Mouse (Mus musculus): ENCODE data around the gene Casp7. TPM values are rescaled to one million over a fixed set of nuclear protein-coding genes. Genes with fewer than 3 reads are reported as not detected.

Gene Casp7
- polyA plus RNA-seq, 1 experiment from 2014 or later = 15.4 TPM

DNA sequence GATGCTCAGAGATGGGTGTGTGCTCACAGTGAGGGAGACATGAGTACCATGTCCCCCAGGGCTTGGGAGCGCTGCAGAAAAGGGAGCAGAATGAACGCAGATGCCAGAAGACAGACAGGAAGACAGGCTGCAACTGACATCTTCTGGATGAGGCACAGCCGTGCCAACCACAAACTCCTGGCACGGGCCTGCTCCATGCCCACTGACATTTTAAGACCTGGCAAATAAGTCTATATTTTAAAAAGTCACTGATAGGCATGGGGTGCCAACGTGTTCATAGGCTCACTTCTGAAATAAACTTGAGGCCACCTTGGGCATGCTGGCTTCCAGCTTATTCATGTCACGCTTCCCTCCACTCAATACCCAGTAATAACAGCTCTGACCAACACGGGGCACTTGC is 28.0 kb upstream of the Casp7 start:
- WGBS = 90% methylated on average over 7 of the region's 7 CpGs
- H3K27ac ChIP-seq = no peak overlapping the region
- no peaks in the 10 kb centered on the region for H3K36me3 ChIP-seq
- no peaks in the 10 kb centered on the region for H3K27me3 ChIP-seq (ENCODE audit: insufficient read depth, poor library complexity, severe bottlenecking)
- DNase-seq (ENCODE audit: low spot score) = no peak
- peaks cover 10% of the 10 kb centered on the region; the same call in 1 of the 2 replicates for H3K4me1 ChIP-seq (replicated peaks)
- H3K4me3 ChIP-seq = no peak overlapping the region
- H3K9me3 ChIP-seq = no peaks in the 10 kb centered on the region

- Histone ChIP-seq H3K27ac (no peak overlapping the region), H3K36me3 (no peaks in the 10 kb centered on the region), H3K27me3 (ENCODE audit: insufficient read depth, poor library complexity, severe bottlenecking) (no peaks in the 10 kb centered on the region), H3K4me1 (replicated peaks) (peaks cover 9% of the 10 kb centered on the region; the same call in 1 of the 2 replicates), H3K4me3 (no peak overlapping the region), H3K9me3 (no peaks in the 10 kb centered on the region)
- no peak for DNase-seq (ENCODE audit: low spot score)
- 93% methylated on average over 6 of the region's 6 CpGs for WGBS
Observed at GRCm38 (mm10) chr19:56370389-56371150, 26.4 kb upstream of the Casp7 start.

- 85% methylated on average over 7 of the region's 7 CpGs for WGBS
- H3K27me3 ChIP-seq (ENCODE audit: insufficient read depth, poor library complexity, severe bottlenecking) = no peaks in the 10 kb centered on the region
- no peaks in the 10 kb centered on the region for H3K36me3 ChIP-seq
- DNase-seq (ENCODE audit: low spot score) = no peak
- H3K4me1 ChIP-seq (replicated peaks) = no peaks in the 10 kb centered on the region
- H3K9me3 ChIP-seq = no peaks in the 10 kb centered on the region
- no peak overlapping the region for H3K4me3 ChIP-seq
- H3K27ac ChIP-seq = no peak overlapping the region
Observed at GRCm38 (mm10) chr19:56372226-56372625, 24.7 kb upstream of the Casp7 start.

DNA sequence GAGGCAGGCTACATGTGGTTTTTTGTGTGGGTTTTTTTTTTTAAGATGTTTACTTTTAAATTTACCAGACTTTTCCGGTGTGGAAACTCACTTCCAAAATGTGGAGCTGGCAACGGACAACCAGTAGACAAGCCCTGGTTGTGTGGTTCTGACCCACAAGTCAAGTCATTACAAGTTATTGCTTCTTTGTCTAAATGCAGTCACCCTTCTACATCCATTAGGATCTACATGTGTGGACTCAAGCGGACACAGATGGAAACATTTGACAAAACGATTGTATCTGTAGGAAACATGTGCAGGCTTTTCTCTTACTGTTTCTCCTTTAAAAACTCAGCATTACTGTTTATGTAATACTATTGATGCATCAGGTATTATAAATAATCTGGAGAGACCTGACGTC is 23.7 kb upstream of the Casp7 start:
- no peaks in the 10 kb centered on the region for H3K4me1 ChIP-seq (replicated peaks)
- H3K9me3 ChIP-seq = no peaks in the 10 kb centered on the region
- DNase-seq (ENCODE audit: low spot score) = no peak
- H3K27me3 ChIP-seq (ENCODE audit: insufficient read depth, poor library complexity, severe bottlenecking) = no peaks in the 10 kb centered on the region
- no peaks in the 10 kb centered on the region for H3K36me3 ChIP-seq
- H3K4me3 ChIP-seq = no peak overlapping the region
- no peak overlapping the region for H3K27ac ChIP-seq
- 89% methylated on average over 5 of the region's 5 CpGs for WGBS

GRCm38 (mm10) chr19:56374011-56374410 is 22.9 kb upstream of the Casp7 start:
- 80% methylated on average over 10 of the region's 10 CpGs for WGBS
- no peak for DNase-seq (ENCODE audit: low spot score)
- Histone ChIP-seq H3K9me3 (no peaks in the 10 kb centered on the region), H3K36me3 (no peaks in the 10 kb centered on the region), H3K4me1 (replicated peaks) (no peaks in the 10 kb centered on the region), H3K27ac (no peak overlapping the region), H3K4me3 (no peak overlapping the region), H3K27me3 (ENCODE audit: insufficient read depth, poor library complexity, severe bottlenecking) (no peaks in the 10 kb centered on the region)

- Histone ChIP-seq H3K27ac (no peak overlapping the region), H3K4me3 (no peak overlapping the region), H3K27me3 (ENCODE audit: insufficient read depth, poor library complexity, severe bottlenecking) (no peaks in the 10 kb centered on the region), H3K4me1 (replicated peaks) (no peaks in the 10 kb centered on the region), H3K36me3 (no peaks in the 10 kb centered on the region), H3K9me3 (no peaks in the 10 kb centered on the region)
- 86% methylated on average over 5 of the region's 5 CpGs for WGBS
- no peak for DNase-seq (ENCODE audit: low spot score)
Observed at GRCm38 (mm10) chr19:56378007-56378406, 18.9 kb upstream of the Casp7 start.

DNA sequence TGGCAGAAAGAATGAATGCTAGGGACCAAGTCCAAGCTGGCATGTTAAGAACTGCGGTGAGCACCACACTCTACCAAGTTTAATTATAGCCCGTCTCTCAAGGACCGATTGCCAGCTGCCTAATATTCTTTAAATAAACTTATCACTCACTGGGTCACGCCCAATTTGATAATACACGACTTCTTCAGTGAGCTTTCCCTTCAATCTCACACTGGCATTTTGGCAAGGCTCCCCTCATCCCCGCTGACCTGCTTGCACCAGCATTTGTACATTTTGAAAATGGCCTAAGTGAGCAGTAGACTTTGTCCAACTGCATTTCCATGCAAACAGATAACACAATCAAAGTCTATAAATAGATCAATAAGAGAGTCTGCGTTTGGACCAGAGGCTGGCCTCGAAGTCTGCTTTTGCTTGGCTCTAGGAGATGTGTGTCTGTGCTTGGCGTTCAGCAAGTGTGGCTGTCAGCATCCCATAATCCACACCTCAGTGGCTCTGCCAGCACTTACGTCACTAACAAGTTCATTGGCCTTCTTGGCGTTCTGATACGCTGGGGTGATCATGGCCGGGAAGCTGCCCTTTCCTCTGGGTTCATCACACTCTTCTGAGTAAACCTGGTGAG is 18.3 kb upstream of the Casp7 start:
- Histone ChIP-seq H3K4me1 (replicated peaks) (no peaks in the 10 kb centered on the region), H3K36me3 (no peaks in the 10 kb centered on the region), H3K9me3 (no peaks in the 10 kb centered on the region), H3K27ac (no peak overlapping the region), H3K4me3 (no peak overlapping the region), H3K27me3 (ENCODE audit: insufficient read depth, poor library complexity, severe bottlenecking) (no peaks in the 10 kb centered on the region)
- 90% methylated on average over 13 of the region's 13 CpGs for WGBS
- no peak for DNase-seq (ENCODE audit: low spot score)

GRCm38 (mm10) chr19:56380341-56380740 is 16.6 kb upstream of the Casp7 start:
- H3K27ac ChIP-seq = no peak overlapping the region
- WGBS = 85% methylated on average over 7 of the region's 7 CpGs
- H3K4me1 ChIP-seq (replicated peaks) = no peaks in the 10 kb centered on the region

GRCm38 (mm10) chr19:56381407-56381806 is 15.5 kb upstream of the Casp7 start:
- DNase-seq (ENCODE audit: low spot score) = no peak
- H3K27me3 ChIP-seq (ENCODE audit: insufficient read depth, poor library complexity, severe bottlenecking) = no peaks in the 10 kb centered on the region
- no peak overlapping the region for H3K4me3 ChIP-seq
- H3K9me3 ChIP-seq = no peaks in the 10 kb centered on the region
- H3K36me3 ChIP-seq = no peaks in the 10 kb centered on the region
- H3K27ac ChIP-seq = no peak overlapping the region
- no peaks in the 10 kb centered on the region for H3K4me1 ChIP-seq (replicated peaks)
- 91% methylated on average over 10 of the region's 10 CpGs for WGBS

More at GRCm38 (mm10) chr19:56380341-56380740, 16.6 kb upstream of the Casp7 start:
- no peak for DNase-seq (ENCODE audit: low spot score)
- Histone ChIP-seq H3K27me3 (ENCODE audit: insufficient read depth, poor library complexity, severe bottlenecking) (no peaks in the 10 kb centered on the region), H3K9me3 (no peaks in the 10 kb centered on the region), H3K4me3 (no peak overlapping the region), H3K36me3 (no peaks in the 10 kb centered on the region)

GRCm38 (mm10) chr19:56385546-56385945 is 11.4 kb upstream of the Casp7 start:
- Histone ChIP-seq H3K27ac (no peak overlapping the region), H3K36me3 (no peaks in the 10 kb centered on the region), H3K27me3 (ENCODE audit: insufficient read depth, poor library complexity, severe bottlenecking) (no peaks in the 10 kb centered on the region), H3K4me1 (replicated peaks) (no peaks in the 10 kb centered on the region), H3K9me3 (no peaks in the 10 kb centered on the region), H3K4me3 (no peak overlapping the region)
- WGBS = 85% methylated on average over 5 of the region's 5 CpGs
- no peak for DNase-seq (ENCODE audit: low spot score)

GRCm38 (mm10) chr19:56386095-56386494 is 10.8 kb upstream of the Casp7 start:
- Histone ChIP-seq H3K9me3 (no peaks in the 10 kb centered on the region), H3K4me1 (replicated peaks) (no peaks in the 10 kb centered on the region), H3K4me3 (no peak overlapping the region), H3K27me3 (ENCODE audit: insufficient read depth, poor library complexity, severe bottlenecking) (no peaks in the 10 kb centered on the region), H3K27ac (no peak overlapping the region), H3K36me3 (no peaks in the 10 kb centered on the region)
- DNase-seq (ENCODE audit: low spot score) = no peak
- 89% methylated on average over 10 of the region's 10 CpGs for WGBS

GRCm38 (mm10) chr19:56387726-56388302 is 9.1 kb upstream of the Casp7 start:
- WGBS = 85% methylated on average over 4 of the region's 4 CpGs
- no peak for DNase-seq (ENCODE audit: low spot score)
- Histone ChIP-seq H3K4me1 (replicated peaks) (no peaks in the 10 kb centered on the region), H3K9me3 (no peaks in the 10 kb centered on the region), H3K27ac (no peak overlapping the region), H3K4me3 (no peak overlapping the region), H3K27me3 (ENCODE audit: insufficient read depth, poor library complexity, severe bottlenecking) (no peaks in the 10 kb centered on the region), H3K36me3 (no peaks in the 10 kb centered on the region)

- Histone ChIP-seq H3K9me3 (no peaks in the 10 kb centered on the region), H3K4me1 (replicated peaks) (no peaks in the 10 kb centered on the region), H3K4me3 (no peak overlapping the region), H3K27me3 (ENCODE audit: insufficient read depth, poor library complexity, severe bottlenecking) (peaks cover 7% of the 10 kb centered on the region; the same call in 1 of the 2 replicates), H3K36me3 (no peaks in the 10 kb centered on the region), H3K27ac (no peak overlapping the region)
- no peak for DNase-seq (ENCODE audit: low spot score)
- 94% methylated on average over 11 of the region's 11 CpGs for WGBS
Observed at GRCm38 (mm10) chr19:56389176-56389575, 7.8 kb upstream of the Casp7 start.

Data from hindbrain, embryonic 10.5 days (tissue).